Mouse (Mus musculus): ENCODE data around the gene Sgcg.

DNA sequence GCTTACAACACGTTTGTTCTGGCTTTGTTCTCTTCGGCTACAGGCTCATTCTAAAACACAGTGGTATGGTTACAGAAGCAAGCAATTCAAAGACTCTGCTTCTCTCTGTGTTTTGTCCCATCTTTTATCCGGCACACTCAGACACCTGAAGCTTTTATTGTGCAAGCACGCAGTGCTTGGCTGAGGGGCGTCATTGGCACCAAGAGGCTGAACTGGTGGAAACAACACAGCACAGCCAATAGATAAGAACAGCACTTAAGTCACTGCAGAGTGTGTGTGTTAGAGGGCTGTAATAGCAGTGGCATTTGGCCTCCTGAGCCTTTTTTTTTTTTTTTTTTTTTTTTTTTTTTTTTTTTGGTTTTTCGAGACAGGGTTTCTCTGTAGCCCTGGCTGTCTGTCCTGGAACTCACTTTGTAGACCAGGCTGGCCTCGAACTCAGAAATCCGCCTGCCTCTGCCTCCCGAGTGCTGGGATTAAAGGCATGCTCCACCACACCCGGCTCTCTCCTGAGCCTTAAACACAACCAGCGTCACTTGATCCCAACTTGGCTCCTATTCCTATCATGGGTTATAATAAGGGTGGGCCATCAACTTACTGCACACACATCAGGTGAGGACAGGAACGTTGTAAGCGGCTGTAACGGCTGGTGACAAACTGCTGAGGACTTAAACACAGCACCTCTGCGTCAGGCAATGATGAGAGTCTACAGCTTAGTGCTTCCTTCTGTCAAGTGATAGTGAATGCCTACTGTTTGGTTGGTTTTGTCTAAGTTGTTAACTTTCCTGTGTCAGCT, 5.5 kb downstream of the Sgcg start:
- TF ChIP-seq POLR2A (IDR thresholded peaks at IDR 0.05; ENCODE audit: low read depth, low read length), result no peak
- no peak for TF ChIP-seq CTCF (IDR thresholded peaks at IDR 0.05; ENCODE audit: extremely low read depth, insufficient read depth, insufficient read length, insufficient replicate concordance)

Data from spleen, adult 2 months (tissue).